Mouse (Mus musculus): ENCODE results near the gene Shisal2b.
A peak's percentile ranks its signal among the peaks of the same experiment; 100 is the strongest.
"Not testable (repeated sequence)": the region's sequence is repeated elsewhere in the genome, so short reads cannot be mapped to it uniquely, and the experiment has no call there.

The Shisal2b gene

GRCm38 (mm10) chr13:104863127-104863979 is at the start of gene Shisal2b:
TSS of gene Shisal2b (minus strand) at chr13:104863893.
- peak; percentile 3 for DNase-seq (ENCODE audit: low spot score)

GRCm38 (mm10) chr13:104911626-104912025 is 47.9 kb upstream of the Shisal2b start:
- not testable (repeated sequence) for DNase-seq (ENCODE audit: low spot score)

DNA sequence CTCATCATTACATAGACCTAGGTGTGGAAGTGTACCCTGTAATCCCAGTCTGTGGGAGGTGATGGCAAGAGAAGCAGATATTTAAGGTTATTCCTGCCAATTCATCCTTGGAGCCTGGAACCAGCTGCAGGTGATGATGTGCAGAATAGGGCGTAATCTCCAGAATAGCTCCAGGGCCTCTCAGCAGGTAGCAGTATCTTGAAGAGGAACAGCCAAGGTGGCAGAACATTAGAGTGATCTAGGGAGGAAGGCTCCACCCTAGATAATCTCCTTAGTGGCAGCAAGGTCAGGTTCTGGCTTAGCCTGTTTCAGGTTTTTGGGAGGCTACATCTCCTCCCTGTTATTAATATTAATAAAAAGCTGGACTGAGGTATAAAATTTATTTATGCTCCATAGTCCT is 47.3 kb upstream of the Shisal2b start:
- DNase-seq (ENCODE audit: low spot score) = not testable (repeated sequence)

- DNase-seq (ENCODE audit: low spot score) = no peak
Observed at GRCm38 (mm10) chr13:104908691-104909090, 45.0 kb upstream of the Shisal2b start.

- DNase-seq (ENCODE audit: low spot score) = no peak
Observed at GRCm38 (mm10) chr13:104894771-104895170, 31.1 kb upstream of the Shisal2b start.

- DNase-seq (ENCODE audit: low spot score) = no peak
Observed at GRCm38 (mm10) chr13:104892337-104892736, 28.6 kb upstream of the Shisal2b start.

- no peak for DNase-seq (ENCODE audit: low spot score)
Observed at GRCm38 (mm10) chr13:104886308-104887032, 22.8 kb upstream of the Shisal2b start.

- DNase-seq (ENCODE audit: low spot score) = no peak
Observed at GRCm38 (mm10) chr13:104883566-104884249, 20.0 kb upstream of the Shisal2b start.

- no peak for DNase-seq (ENCODE audit: low spot score)
Observed at GRCm38 (mm10) chr13:104878508-104878907, 14.8 kb upstream of the Shisal2b start.

DNA sequence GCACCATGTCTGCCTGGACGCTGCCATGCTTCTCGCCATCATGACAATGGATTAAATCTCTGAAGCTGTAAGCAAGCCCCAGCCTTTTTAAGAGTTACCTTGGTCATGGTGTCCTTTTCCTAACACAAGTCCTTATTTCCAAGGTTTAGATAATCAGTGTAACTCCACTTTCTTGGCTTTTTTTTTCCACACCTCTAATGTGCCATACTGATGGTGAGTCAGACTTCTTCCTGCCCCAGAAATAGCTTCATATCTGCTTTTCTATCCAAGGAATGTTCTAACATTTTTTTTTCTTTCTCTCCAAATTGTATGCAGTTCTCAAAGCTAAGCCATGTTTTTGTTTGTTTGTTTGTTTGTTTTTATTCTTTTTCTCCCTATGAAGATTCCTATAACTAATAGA is 6.2 kb upstream of the Shisal2b start:
- no peak for DNase-seq (ENCODE audit: low spot score)

- no peak for DNase-seq (ENCODE audit: low spot score)
Observed at GRCm38 (mm10) chr13:104866726-104867125, 3.0 kb upstream of the Shisal2b start.

- no peak for DNase-seq (ENCODE audit: low spot score)
Observed at GRCm38 (mm10) chr13:104853645-104854044, 10.0 kb downstream of the Shisal2b start.

DNA sequence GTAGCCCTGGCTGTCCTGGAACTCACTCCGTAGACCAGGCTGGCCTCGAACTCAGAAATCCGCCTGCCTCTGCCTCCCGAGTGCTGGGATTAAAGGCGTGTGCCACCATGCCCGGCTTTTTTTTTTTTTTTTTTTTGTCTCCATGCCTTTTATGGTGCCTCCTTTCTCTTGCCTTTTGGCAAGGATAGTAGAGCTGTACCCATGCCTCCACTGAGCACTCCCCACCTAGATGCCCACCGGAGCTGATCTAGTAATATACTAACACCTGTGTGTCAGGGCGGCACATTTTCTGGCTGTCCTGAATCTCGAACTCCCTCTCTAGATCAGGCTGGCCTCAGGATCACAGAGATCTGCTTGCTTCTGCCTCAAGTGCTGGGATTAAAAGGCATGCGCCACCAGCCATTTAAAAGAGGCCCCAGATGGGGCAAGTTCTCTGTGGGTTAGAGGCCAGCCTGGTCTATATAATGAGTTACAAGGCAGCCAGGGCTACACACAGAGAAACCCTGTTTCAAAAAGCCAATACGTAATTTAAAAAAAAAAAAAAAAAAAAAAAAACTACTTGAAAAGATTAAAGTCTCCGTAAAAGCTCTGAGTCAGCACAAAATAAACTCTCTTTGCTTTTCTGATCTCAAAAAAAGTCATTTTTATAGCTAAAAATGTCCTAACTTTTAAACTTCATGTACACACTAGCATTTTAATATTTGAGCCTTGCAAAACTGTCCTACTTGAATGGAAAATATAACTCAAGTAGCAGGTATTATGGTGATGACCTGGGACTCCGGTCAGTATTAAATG is 20.2 kb downstream of the Shisal2b start:
- no peak for DNase-seq (ENCODE audit: low spot score)

DNA sequence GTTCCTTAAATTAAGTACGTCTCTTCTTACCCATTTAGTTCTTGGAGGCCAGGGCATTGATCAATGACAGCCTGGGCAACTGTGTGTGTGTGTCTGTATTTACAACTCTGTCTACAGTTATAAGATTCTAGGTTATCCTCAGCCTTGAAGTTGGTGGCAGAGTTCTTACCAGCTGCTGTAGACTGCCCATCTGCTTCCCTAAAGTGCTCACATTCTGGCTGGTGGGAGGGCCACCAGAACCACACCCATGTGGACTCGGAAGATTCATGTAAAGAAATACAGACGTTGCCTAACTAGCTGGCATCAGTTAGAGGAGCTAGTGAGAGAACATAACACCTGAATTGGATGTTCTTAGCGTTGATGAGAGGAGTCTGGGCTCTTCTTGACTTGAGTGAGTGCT is 21.8 kb downstream of the Shisal2b start:
- DNase-seq (ENCODE audit: low spot score) = no peak

- no peak for DNase-seq (ENCODE audit: low spot score)
Observed at GRCm38 (mm10) chr13:104837628-104838027, 26.1 kb downstream of the Shisal2b start.

GRCm38 (mm10) chr13:104832811-104833210 is 30.9 kb downstream of the Shisal2b start:
- no peak for DNase-seq (ENCODE audit: low spot score)

DNA sequence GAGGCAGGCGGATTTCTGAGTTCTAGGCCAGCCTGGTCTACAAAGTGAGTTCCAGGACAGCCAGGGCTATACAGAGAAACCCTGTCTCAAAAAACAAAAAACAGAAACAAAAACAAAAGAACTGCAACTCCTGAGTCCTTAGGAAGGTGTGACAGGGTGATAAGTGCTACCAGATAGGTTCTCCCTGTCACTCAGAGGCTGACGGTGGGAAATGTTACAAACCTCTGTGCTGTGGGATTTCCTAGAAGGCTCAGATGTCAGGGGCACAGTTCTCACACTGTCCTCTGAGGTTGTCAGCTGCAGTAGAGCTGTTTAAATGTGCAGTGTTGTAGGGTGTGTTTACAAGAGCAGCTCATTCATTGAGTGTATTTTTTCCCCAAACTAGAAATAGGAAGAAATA is 38.2 kb downstream of the Shisal2b start:
- DNase-seq (ENCODE audit: low spot score) = no peak

- DNase-seq (ENCODE audit: low spot score) = no peak
Observed at GRCm38 (mm10) chr13:104822411-104822838, 41.3 kb downstream of the Shisal2b start.

DNA sequence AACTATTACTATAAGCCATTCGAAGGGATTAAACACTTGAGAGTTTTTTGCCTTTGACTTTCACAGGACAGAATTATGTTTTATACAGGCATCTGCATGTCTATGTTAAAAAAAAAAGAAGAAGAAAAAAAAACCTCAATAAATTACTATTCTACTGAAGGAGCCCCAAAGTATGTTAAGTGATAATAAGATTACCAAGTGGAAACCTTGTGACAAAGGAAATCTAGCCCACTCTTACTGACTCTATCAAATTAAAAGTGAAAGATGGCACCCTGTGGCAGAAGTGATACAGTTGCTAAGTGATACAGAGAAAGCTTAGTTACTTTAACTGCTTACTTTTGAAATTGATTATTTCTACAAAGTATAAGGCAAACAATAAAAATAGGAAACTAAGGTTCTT is 41.8 kb downstream of the Shisal2b start:
- DNase-seq (ENCODE audit: low spot score) = no peak

GRCm38 (mm10) chr13:104821192-104821591 is 42.5 kb downstream of the Shisal2b start:
- no peak for DNase-seq (ENCODE audit: low spot score)

DNA sequence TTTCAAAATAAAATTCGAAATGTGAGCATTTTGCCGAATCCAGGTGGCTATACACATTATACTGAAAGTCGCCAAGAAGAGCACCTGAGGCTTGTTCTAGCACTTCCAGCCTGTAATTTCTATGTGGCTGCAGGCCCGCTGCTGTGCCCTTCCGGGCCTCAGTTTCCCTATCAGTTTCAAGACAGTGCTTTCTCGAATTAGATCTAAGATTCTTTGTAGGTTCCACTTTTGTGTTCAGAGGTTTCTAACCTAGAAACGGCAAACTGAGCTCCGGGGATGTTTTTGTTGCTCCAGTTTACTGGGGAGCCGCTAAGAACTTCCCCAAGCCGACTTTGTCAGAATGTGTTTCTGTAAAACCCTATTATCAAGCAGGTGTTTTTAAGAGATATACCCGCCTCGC is 46.0 kb downstream of the Shisal2b start:
- DNase-seq (ENCODE audit: low spot score) = no peak
